Mouse (Mus musculus) heart, embryonic 13.5 days (tissue): ENCODE results near the gene Fbxo7. TPM values are rescaled to one million over a fixed set of nuclear protein-coding genes. Genes with fewer than 3 reads are reported as not detected.
"Not testable (repeated sequence)": the region's sequence is repeated elsewhere in the genome, so short reads cannot be mapped to it uniquely, and the experiment has no call there.

ENCODE experiments used
- ATAC-seq: fragments of 200-750 bp; cut with Nextera tagmentation; 2 replicates; pipeline ENCODE4 v1.8.0; 2017; ENCODE audit warnings: moderate TSS enrichment; ENCODE audit not compliant: insufficient number of reproducible peaks, low FRiP score, low TSS enrichment; ENCODE audit errors: extremely low read depth
- H3K27ac ChIP-seq: fragments of 300-500 bp; sonication (generic); replicated peaks from 2 replicates; pipeline ENCODE4 v1.5.1; 2015; ENCODE audit warnings: moderate library complexity, mild to moderate bottlenecking, inconsistent platforms
- H3K27me3 ChIP-seq: fragments of 300-500 bp; sonication (generic); replicated peaks from 2 replicates; pipeline ENCODE4 v1.6.1; 2015; ENCODE audit warnings: mild to moderate bottlenecking, inconsistent platforms
- H3K36me3 ChIP-seq: fragments of 300-500 bp; sonication (generic); 2 replicates; pipeline ENCODE4 v1.6.1; 2015; ENCODE audit warnings: mild to moderate bottlenecking, inconsistent platforms
- H3K4me1 ChIP-seq: fragments of 300-500 bp; sonication (generic); 2 replicates; pipeline ENCODE4 v1.6.1; 2015; ENCODE audit warnings: inconsistent platforms
- H3K4me2 ChIP-seq: fragments of 300-500 bp; sonication (generic); 2 replicates; pipeline ENCODE4 v1.6.1; 2015; ENCODE audit warnings: inconsistent platforms, mild to moderate bottlenecking, moderate library complexity
- H3K4me3 ChIP-seq: fragments of 300-500 bp; sonication (generic); 2 replicates; pipeline ENCODE4 v1.5.1; 2015; ENCODE audit warnings: moderate library complexity, mild to moderate bottlenecking, inconsistent platforms
- H3K9ac ChIP-seq: fragments of 300-500 bp; sonication (generic); 2 replicates; pipeline ENCODE4 v1.6.1; 2015; ENCODE audit warnings: inconsistent platforms, mild to moderate bottlenecking, moderate library complexity
- H3K9me3 ChIP-seq: fragments of 300-500 bp; sonication (generic); 2 replicates; pipeline ENCODE4 v1.6.1; 2016; ENCODE audit warnings: inconsistent platforms
- WGBS: fragments of 180-500 bp; shearing (Covaris S2); methylation state at CpG from one replicate; pipeline ENCODE4 v1.1.7; 2015; ENCODE audit warnings: mixed read lengths; 5-methylcytosine and 5-hydroxymethylcytosine counted together
- polyA plus RNA-seq: library from polyadenylated mRNA; unstranded; fragments of >200 nt; fragmentation: Nextera tagmentation; extraction: Ambion mirVana; gene quantifications from 2 replicates; pipeline ENCODE4 v1.2.1, GENCODE M21; 2015

Fbxo7 gene
- polyA plus RNA-seq, 1 experiment from 2014 or later = 21.2 TPM

GRCm38 (mm10) chr10:86011781-86012180, 10.0 kb upstream of the Fbxo7 start, which contains the start of gene Bpifc:
Gene Bpifc (minus strand): TSS chr10:86011895.
- WGBS = 88% methylated on average over 2 of the region's 2 CpGs
- Histone ChIP-seq H3K36me3 (no peaks in the 10 kb centered on the region), H3K27me3 (peaks cover 9% of the 10 kb centered on the region; the same call in 1 of the 2 replicates), H3K9ac (no peak within 1 kb of the TSS), H3K4me2 (no peak within 1 kb of the TSS), H3K9me3 (no peaks in the 10 kb centered on the region), H3K27ac (no peak within 1 kb of the TSS), H3K4me3 (no peak within 1 kb of the TSS), H3K4me1 (no peaks in the 10 kb centered on the region)
- ATAC-seq = no peak

- H3K9ac ChIP-seq = no peak overlapping the region
- no peak overlapping the region for H3K27ac ChIP-seq
- peaks cover 7% of the 10 kb centered on the region for H3K27me3 ChIP-seq
- peaks cover 9% of the 10 kb centered on the region for H3K4me1 ChIP-seq
- no peak overlapping the region for H3K4me2 ChIP-seq
- H3K4me3 ChIP-seq = no peak overlapping the region
- no peaks in the 10 kb centered on the region for H3K9me3 ChIP-seq
- ATAC-seq = no peak
- H3K36me3 ChIP-seq = no peaks in the 10 kb centered on the region
- WGBS = 76% methylated on average over 7 of the region's 7 CpGs
Observed at GRCm38 (mm10) chr10:86017781-86018180, 4.0 kb upstream of the Fbxo7 start.

- Histone ChIP-seq H3K36me3 (no peaks in the 10 kb centered on the region), H3K9me3 (no peaks in the 10 kb centered on the region), H3K4me2 (no peak overlapping the region), H3K4me3 (no peak overlapping the region), H3K9ac (no peak overlapping the region), H3K4me1 (peaks cover 11% of the 10 kb centered on the region), H3K27me3 (peaks cover 7% of the 10 kb centered on the region), H3K27ac (no peak overlapping the region)
- no peak for ATAC-seq
- WGBS = 31% methylated on average over 5 of the region's 5 CpGs
Observed at GRCm38 (mm10) chr10:86018813-86019212, 3.0 kb upstream of the Fbxo7 start.

- Histone ChIP-seq H3K36me3 (0 out of 2 replicates have a peak, but pooled peaks cover 7% of the 10 kb centered on the region), H3K9me3 (no peaks in the 10 kb centered on the region), H3K27ac (no peak overlapping the region), H3K9ac (peak overlapping the region; percentile 68), H3K4me1 (peaks cover 11% of the 10 kb centered on the region), H3K4me3 (peak overlapping the region; percentile 78), H3K4me2 (peak overlapping the region; percentile 77), H3K27me3 (peaks cover 3% of the 10 kb centered on the region)
- 0% methylated on average over 3 of the region's 3 CpGs for WGBS
- peak; percentile 1; the same call in 1 of the 2 replicates for ATAC-seq
Observed at GRCm38 (mm10) chr10:86021408-86021748, 394 bp upstream of the Fbxo7 start.

GRCm38 (mm10) chr10:86022474-86022816, 673 bp downstream of the Fbxo7 start:
- ATAC-seq = peak; percentile 38; the same call in 1 of the 2 replicates
- peak overlapping the region; percentile 90 for H3K27ac ChIP-seq
- peak overlapping the region; percentile 78 for H3K4me3 ChIP-seq
- no peaks in the 10 kb centered on the region for H3K9me3 ChIP-seq
- peak overlapping the region; percentile 77 for H3K4me2 ChIP-seq
- H3K4me1 ChIP-seq = peaks cover 11% of the 10 kb centered on the region
- peak overlapping the region; percentile 86 for H3K9ac ChIP-seq
- 3% methylated on average over 6 of the region's 6 CpGs for WGBS
- H3K27me3 ChIP-seq = peaks cover 3% of the 10 kb centered on the region
- 0 out of 2 replicates have a peak, but pooled peaks cover 7% of the 10 kb centered on the region for H3K36me3 ChIP-seq

- H3K4me1 ChIP-seq = peaks cover 11% of the 10 kb centered on the region
- H3K9me3 ChIP-seq = no peaks in the 10 kb centered on the region
- no peaks in the 10 kb centered on the region; the same call in 1 of the 2 replicates for H3K27me3 ChIP-seq
- peak overlapping the region; percentile 78 for H3K4me3 ChIP-seq
- H3K36me3 ChIP-seq = peaks cover 7% of the 10 kb centered on the region; the same call in 1 of the 2 replicates
- H3K9ac ChIP-seq = 0 out of 2 replicates have a peak overlapping the region, but pooled peaks have one; percentile 86
- H3K4me2 ChIP-seq = peak overlapping the region; percentile 77
- ATAC-seq = no peak
- no peak overlapping the region for H3K27ac ChIP-seq
Observed at GRCm38 (mm10) chr10:86023149-86023548, 1.4 kb downstream of the Fbxo7 start.

- H3K36me3 ChIP-seq = peaks cover 25% of the 10 kb centered on the region
- 74% methylated on average over 2 of the region's 2 CpGs for WGBS
- no peak overlapping the region for H3K4me3 ChIP-seq
- H3K9me3 ChIP-seq = no peaks in the 10 kb centered on the region
- H3K9ac ChIP-seq = no peak overlapping the region
- no peak for ATAC-seq
- H3K4me2 ChIP-seq = peak overlapping the region; percentile 16; the same call in 1 of the 2 replicates
- H3K4me1 ChIP-seq = peaks cover 11% of the 10 kb centered on the region
- H3K27me3 ChIP-seq = no peaks in the 10 kb centered on the region
- 0 out of 2 replicates have a peak overlapping the region, but pooled peaks have one; percentile 42 for H3K27ac ChIP-seq
Observed at GRCm38 (mm10) chr10:86025906-86026305, 4.1 kb downstream of the Fbxo7 start.

- 70% methylated on average over 3 of the region's 3 CpGs for WGBS
- no peak for ATAC-seq
- Histone ChIP-seq H3K27ac (no peak overlapping the region), H3K4me3 (no peak overlapping the region), H3K4me2 (peak overlapping the region; percentile 16; the same call in 1 of the 2 replicates), H3K9ac (no peak overlapping the region), H3K9me3 (no peaks in the 10 kb centered on the region), H3K4me1 (peaks cover 8% of the 10 kb centered on the region), H3K27me3 (no peaks in the 10 kb centered on the region), H3K36me3 (peaks cover 30% of the 10 kb centered on the region)
Observed at GRCm38 (mm10) chr10:86026354-86026753, 4.6 kb downstream of the Fbxo7 start.

GRCm38 (mm10) chr10:86026807-86027206, 5.0 kb downstream of the Fbxo7 start:
- not testable (repeated sequence) for H3K4me3 ChIP-seq, H3K27ac ChIP-seq, H3K9me3 ChIP-seq, H3K9ac ChIP-seq, H3K4me1 ChIP-seq, ATAC-seq, H3K4me2 ChIP-seq, H3K27me3 ChIP-seq
- H3K36me3 ChIP-seq = peaks cover 33% of the 10 kb centered on the region
- WGBS = 86% methylated on average over 1 of the region's 1 CpGs

- ATAC-seq = no peak
- H3K27ac ChIP-seq = no peak overlapping the region
- H3K9ac ChIP-seq = no peak overlapping the region
- H3K9me3 ChIP-seq = no peaks in the 10 kb centered on the region
- H3K27me3 ChIP-seq = no peaks in the 10 kb centered on the region
- no peaks in the 10 kb centered on the region for H3K4me1 ChIP-seq
- no peak overlapping the region for H3K4me3 ChIP-seq
- H3K36me3 ChIP-seq = peaks cover 50% of the 10 kb centered on the region
- 87% methylated on average over 7 of the region's 7 CpGs for WGBS
- H3K4me2 ChIP-seq = no peak overlapping the region
Observed at GRCm38 (mm10) chr10:86030743-86031142, 9.0 kb downstream of the Fbxo7 start.

GRCm38 (mm10) chr10:86032517-86032916, 10.7 kb downstream of the Fbxo7 start:
- Histone ChIP-seq H3K27me3 (no peaks in the 10 kb centered on the region), H3K4me1 (no peaks in the 10 kb centered on the region), H3K4me3 (no peak overlapping the region), H3K36me3 (peaks cover 54% of the 10 kb centered on the region), H3K9me3 (no peaks in the 10 kb centered on the region), H3K27ac (no peak overlapping the region), H3K4me2 (no peak overlapping the region), H3K9ac (no peak overlapping the region)
- no peak for ATAC-seq
- 89% methylated on average over 3 of the region's 3 CpGs for WGBS

- Histone ChIP-seq H3K4me3 (no peak overlapping the region), H3K27ac (no peak overlapping the region), H3K4me1 (no peaks in the 10 kb centered on the region), H3K4me2 (no peak overlapping the region), H3K36me3 (peaks cover 64% of the 10 kb centered on the region), H3K9ac (no peak overlapping the region), H3K27me3 (no peaks in the 10 kb centered on the region), H3K9me3 (no peaks in the 10 kb centered on the region)
- ATAC-seq = no peak
- 83% methylated on average over 2 of the region's 2 CpGs for WGBS
Observed at GRCm38 (mm10) chr10:86034007-86034728, 12.4 kb downstream of the Fbxo7 start.
